24 mouse cellular contexts compared by ENCODE assay signal in the genomic region with DNA sequence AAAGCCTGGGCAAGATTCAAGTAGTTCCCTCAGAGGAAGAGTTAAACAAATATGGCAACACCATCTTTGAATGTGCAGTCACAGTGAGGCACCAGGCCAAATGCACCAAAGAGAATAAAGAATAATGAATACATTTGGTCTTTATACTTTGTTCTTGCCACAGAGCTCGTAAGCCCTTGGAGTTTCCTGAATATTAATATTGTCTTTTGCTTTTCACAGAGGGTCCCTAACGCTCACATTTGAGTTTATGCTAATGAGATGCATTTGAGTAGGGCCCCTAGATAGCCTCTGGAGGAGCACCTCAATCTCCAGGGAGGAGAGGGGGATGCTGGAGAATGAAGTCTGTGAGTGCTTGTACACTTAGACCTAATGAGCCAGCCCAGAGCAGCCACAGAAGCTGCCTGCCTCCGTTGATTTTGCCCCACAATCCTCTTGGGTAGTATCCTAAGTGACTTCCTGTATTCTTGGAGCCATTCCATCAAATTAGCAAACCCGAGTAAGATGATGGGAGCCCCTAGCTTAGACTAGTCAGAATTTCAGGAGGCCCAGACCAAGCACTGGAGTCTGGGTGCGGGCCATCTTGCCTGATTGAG.
DNase-seq lines count a peak whose midpoint lies in the region; ATAC-seq lines count a peak whose summit lies in the region.
"Had no signal": no experiment of that assay in that cellular context is flagged by ENCODE, and none has a peak within 500 bp of the region (broad histone marks: within the 10 kb centered on the region; RNA-seq: fewer than 3 reads in every experiment).

No protein-coding gene starts in this region.

- H3K4me1 ChIP-seq in forebrain, embryonic 12.5 days: peaks cover 13% of the 10 kb centered on the region
- H3K4me1 ChIP-seq in forebrain, embryonic 10.5 days: peaks cover 12% of the 10 kb centered on the region; the same call in 1 of the 2 replicates
- H3K4me1 ChIP-seq in kidney, embryonic 15.5 days: 0 out of 2 replicates have a peak, but pooled peaks cover 6% of the 10 kb centered on the region
- peaks cover 10% of the 10 kb centered on the region for H3K4me1 ChIP-seq in hindbrain, embryonic 15.5 days (replicated peaks)
- H3K4me1 ChIP-seq in midbrain, embryonic 16.5 days (ENCODE audit: control insufficient read depth, insufficient read depth, low read length): peaks cover 14% of the 10 kb centered on the region
- H3K4me1 ChIP-seq: limb, embryonic 15.5 days; liver, embryonic 15.5 days; stomach, embryonic 15.5 days had no signal

- no peak overlapping the region for H3K4me2 ChIP-seq in forebrain, embryonic 12.5 days
- no peak overlapping the region for H3K4me2 ChIP-seq in kidney, embryonic 15.5 days
- no peak overlapping the region for H3K4me2 ChIP-seq in hindbrain, embryonic 15.5 days
- no peak overlapping the region for H3K4me2 ChIP-seq in midbrain, embryonic 16.5 days (ENCODE audit: low read length)
- H3K4me2 ChIP-seq: heart, embryonic 11.5 days; limb, embryonic 15.5 days; liver, embryonic 15.5 days; stomach, embryonic 15.5 days had no signal

- H3K36me3 ChIP-seq in forebrain, embryonic 12.5 days (replicated peaks): no peaks in the 10 kb centered on the region
- H3K36me3 ChIP-seq in forebrain, embryonic 10.5 days (replicated peaks): no peaks in the 10 kb centered on the region
- H3K36me3 ChIP-seq in kidney, embryonic 15.5 days: no peaks in the 10 kb centered on the region
- H3K36me3 ChIP-seq in hindbrain, embryonic 15.5 days: no peaks in the 10 kb centered on the region
- H3K36me3 ChIP-seq in midbrain, embryonic 16.5 days (ENCODE audit: control insufficient read depth, insufficient read depth, low read length): no peaks in the 10 kb centered on the region
- H3K36me3 ChIP-seq: G1E; limb, embryonic 15.5 days; liver, embryonic 15.5 days; stomach, embryonic 15.5 days had no signal

- H3K9me3 ChIP-seq in forebrain, embryonic 12.5 days: no peaks in the 10 kb centered on the region
- H3K9me3 ChIP-seq in forebrain, embryonic 10.5 days: no peaks in the 10 kb centered on the region
- H3K9me3 ChIP-seq in kidney, embryonic 15.5 days (replicated peaks): no peaks in the 10 kb centered on the region
- no peaks in the 10 kb centered on the region for H3K9me3 ChIP-seq in hindbrain, embryonic 15.5 days
- H3K9me3 ChIP-seq in midbrain, embryonic 16.5 days (replicated peaks; ENCODE audit: control insufficient read depth, low read length, poor library complexity, severe bottlenecking): no peaks in the 10 kb centered on the region
- H3K9me3 ChIP-seq: G1E; limb, embryonic 15.5 days; liver, embryonic 15.5 days; stomach, embryonic 15.5 days had no signal

- no peak overlapping the region for H3K9ac ChIP-seq in forebrain, embryonic 12.5 days
- H3K9ac ChIP-seq in kidney, embryonic 15.5 days: no peak overlapping the region
- no peak overlapping the region for H3K9ac ChIP-seq in hindbrain, embryonic 15.5 days
- H3K9ac ChIP-seq in midbrain, embryonic 16.5 days (ENCODE audit: low read depth, low read length): no peak overlapping the region
- H3K9ac ChIP-seq: limb, embryonic 15.5 days; liver, embryonic 15.5 days; stomach, embryonic 15.5 days had no signal

- 58% methylated on average over 5 of the region's 5 CpGs for WGBS in forebrain, embryonic 12.5 days
- WGBS in forebrain, embryonic 10.5 days: 88% methylated on average over 5 of the region's 5 CpGs
- WGBS in kidney, embryonic 15.5 days: 69% methylated on average over 5 of the region's 5 CpGs
- WGBS in hindbrain, embryonic 15.5 days: 40% methylated on average over 5 of the region's 5 CpGs
- 37% methylated on average over 5 of the region's 5 CpGs for WGBS in midbrain, embryonic 16.5 days

- no peak for ATAC-seq in forebrain, embryonic 12.5 days (ENCODE audit: low FRiP score)
- ATAC-seq in kidney, embryonic 15.5 days (replicated peaks; ENCODE audit: low FRiP score): no peak
- no peak for ATAC-seq in hindbrain, embryonic 15.5 days (ENCODE audit: low FRiP score, low read depth)
- peak; percentile 62 for ATAC-seq in midbrain, embryonic 16.5 days
- ATAC-seq in CD4-positive, CD25-positive, alpha-beta regulatory T cell, adult 4 months: no peak
- ATAC-seq: activated CD4-positive, CD25-positive, alpha-beta regulatory T cell, adult 4 months had no signal

- peak overlapping the region; percentile 31; the same call in 1 of the 2 replicates for H3K27ac ChIP-seq in forebrain, embryonic 12.5 days
- no peak overlapping the region for H3K27ac ChIP-seq in forebrain, embryonic 10.5 days
- H3K27ac ChIP-seq in kidney, embryonic 15.5 days: peak overlapping the region; percentile 41; the same call in 1 of the 2 replicates
- H3K27ac ChIP-seq in hindbrain, embryonic 15.5 days (replicated peaks): peak overlapping the region; percentile 52
- H3K27ac ChIP-seq in midbrain, embryonic 16.5 days (ENCODE audit: low read length): peak overlapping the region; percentile 64
- H3K27ac ChIP-seq: limb, embryonic 15.5 days; liver, embryonic 15.5 days; macrophage; stomach, embryonic 15.5 days had no signal

- no peaks in the 10 kb centered on the region for H3K27me3 ChIP-seq in forebrain, embryonic 12.5 days
- H3K27me3 ChIP-seq in forebrain, embryonic 10.5 days (ENCODE audit: poor library complexity, severe bottlenecking): no peaks in the 10 kb centered on the region
- H3K27me3 ChIP-seq in kidney, embryonic 15.5 days: no peaks in the 10 kb centered on the region
- no peaks in the 10 kb centered on the region for H3K27me3 ChIP-seq in hindbrain, embryonic 15.5 days
- H3K27me3 ChIP-seq in midbrain, embryonic 16.5 days (ENCODE audit: control insufficient read depth, insufficient read depth, low read depth, low read length): no peaks in the 10 kb centered on the region
- H3K27me3 ChIP-seq: limb, embryonic 15.5 days; liver, embryonic 15.5 days; stomach, embryonic 15.5 days had no signal

- no peak for DNase-seq in forebrain, embryonic 10.5 days (ENCODE audit: extremely low spot score, low spot score)
- no peak for DNase-seq in kidney, postnatal 14 days
- DNase-seq in layer of hippocampus, adult 9-10 months (ENCODE audit: low spot score): no peak
- DNase-seq: adrenal gland, postnatal 14 days; cerebellum, adult 11 months; cerebellum, postnatal 10 days; gastrocnemius, postnatal 25 days; heart, postnatal 10 days; kidney, adult 8-10 months; right cerebral cortex, adult 18-20 months; thymus, adult 18-20 months; thymus, postnatal 4 days had no signal

- no peak overlapping the region for H3K4me3 ChIP-seq in forebrain, embryonic 12.5 days (replicated peaks)
- no peak overlapping the region for H3K4me3 ChIP-seq in forebrain, embryonic 10.5 days
- no peak overlapping the region for H3K4me3 ChIP-seq in kidney, embryonic 15.5 days (replicated peaks)
- H3K4me3 ChIP-seq in hindbrain, embryonic 15.5 days: no peak overlapping the region
- no peak overlapping the region for H3K4me3 ChIP-seq in midbrain, embryonic 16.5 days (ENCODE audit: low read depth, low read length)
- H3K4me3 ChIP-seq: limb, embryonic 15.5 days; liver, embryonic 15.5 days; stomach, embryonic 15.5 days had no signal
